Mouse (Mus musculus): Measurements from ENCODE around the gene Lrrc23.

DNA sequence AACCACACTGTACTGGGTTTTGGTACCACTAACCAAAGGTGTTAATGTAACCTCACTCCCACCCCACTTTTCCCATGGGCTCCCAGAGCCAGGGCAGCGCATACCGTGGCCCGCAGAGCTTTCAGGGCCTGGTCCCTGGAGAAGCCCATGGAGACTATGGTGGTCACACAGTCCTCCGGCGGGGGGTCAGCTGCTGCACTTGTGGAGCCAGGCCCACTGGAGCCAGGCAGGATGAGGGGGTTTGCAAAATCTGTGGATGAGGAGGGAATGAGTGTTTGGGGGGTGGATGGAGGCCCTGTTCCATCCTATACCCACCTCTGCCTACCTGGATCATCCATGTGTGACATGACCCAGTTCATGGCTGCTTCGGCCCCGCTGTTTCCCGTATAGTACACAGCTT is 38.0 kb upstream of the Lrrc23 start:
- TF ChIP-seq CTCF (IDR thresholded peaks at IDR 0.05): no peak
- TF ChIP-seq POLR2A (IDR thresholded peaks at IDR 0.05; ENCODE audit: insufficient read depth, low read depth, low read length): no peak

Data from heart, adult 2 months (tissue).